Mouse (Mus musculus) frontal cortex, adult (tissue): ENCODE results near the gene Slco1a4.
"Not testable (repeated sequence)": the region's sequence is repeated elsewhere in the genome, so short reads cannot be mapped to it uniquely, and the experiment has no call there.

ENCODE experiments used
- ATAC-seq: cut with Nextera tagmentation; 2 replicates; pipeline ENCODE4 v1.9.2; 2017; ENCODE audit warnings: mild to moderate bottlenecking, moderate library complexity, mixed read lengths; ENCODE audit not compliant: low TSS enrichment

The Slco1a4 gene

DNA sequence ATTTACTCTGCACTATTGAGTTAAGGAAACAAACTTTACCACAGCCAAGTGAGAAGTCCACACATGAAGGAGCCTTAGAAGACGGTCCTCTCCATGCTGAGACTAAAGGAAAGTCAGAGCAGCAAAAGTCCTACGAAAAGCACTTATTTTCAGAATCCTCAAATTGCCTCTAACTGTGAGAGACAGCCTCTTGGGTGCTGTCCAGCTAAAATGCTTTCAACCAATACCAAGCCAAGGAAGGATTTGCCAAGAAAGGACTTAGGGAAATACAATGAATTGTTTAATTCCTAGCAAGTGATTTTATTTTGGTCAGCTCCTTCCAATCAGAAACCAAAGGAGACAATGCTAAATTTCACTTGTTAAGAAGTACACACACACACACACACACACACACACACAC, at the start of gene Slco1a4:
Slco1a4 (minus strand) TSS at position 115 of the 400 bp plus-strand sequence.
- no peak for ATAC-seq

DNA sequence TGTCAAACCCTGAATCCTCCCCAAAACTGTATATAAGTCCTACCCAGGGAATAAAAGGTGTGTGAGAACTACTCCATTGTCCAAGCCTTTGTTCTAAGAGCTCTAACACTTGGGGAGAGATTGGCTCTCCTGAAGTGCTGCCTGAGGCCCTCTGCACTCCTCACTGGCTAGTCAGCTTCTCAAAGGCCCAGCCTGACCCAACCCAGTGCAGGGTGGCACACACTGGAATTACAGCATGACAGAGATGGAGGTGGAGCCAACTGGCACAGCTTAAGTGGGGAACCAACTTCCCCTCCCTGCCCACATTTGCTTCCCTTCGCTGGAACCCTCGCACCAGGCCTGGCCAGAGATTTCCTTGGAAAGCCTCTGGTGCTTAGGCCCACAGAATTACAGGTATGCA, 42.2 kb upstream of the Slco1a4 start:
- ATAC-seq, result no peak

DNA sequence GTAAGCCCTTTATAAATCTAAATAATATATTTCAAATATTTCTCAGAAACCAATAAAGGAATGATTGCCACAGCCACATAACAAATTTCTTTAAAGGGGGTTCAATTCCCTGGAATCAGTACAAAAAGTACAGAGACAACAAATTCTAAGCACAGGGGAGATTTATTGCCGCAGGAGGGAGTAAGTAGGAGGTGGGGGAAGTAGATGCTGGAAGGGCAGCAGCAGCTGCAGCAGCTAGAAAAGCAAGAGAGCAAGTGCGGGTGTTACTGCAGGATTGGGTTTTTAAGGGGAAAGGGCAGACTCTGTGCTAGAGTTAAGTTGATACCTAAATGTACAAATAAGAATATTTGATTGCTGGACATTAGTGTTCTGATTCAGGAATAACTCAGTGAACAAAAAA, 33.7 kb upstream of the Slco1a4 start:
- no peak for ATAC-seq

DNA sequence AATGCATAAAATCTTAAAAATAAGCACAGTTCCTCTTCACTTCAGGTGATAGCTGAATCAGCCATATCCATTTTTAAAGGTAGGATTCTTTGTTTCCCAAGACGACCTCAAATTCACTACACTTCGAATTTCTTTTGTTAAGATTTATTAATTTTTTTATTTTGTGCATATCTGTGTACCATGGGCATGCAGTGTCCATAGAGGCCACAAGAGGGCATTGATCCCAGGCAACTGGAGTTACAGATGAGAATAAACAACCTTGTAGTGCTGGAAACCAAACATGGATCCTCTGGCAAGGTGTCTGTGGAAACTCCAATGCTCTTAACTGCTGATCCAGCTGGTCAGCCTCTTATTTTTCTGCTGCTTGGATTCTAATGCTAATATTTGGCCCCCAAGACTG, 32.2 kb upstream of the Slco1a4 start:
- ATAC-seq, result no peak

DNA sequence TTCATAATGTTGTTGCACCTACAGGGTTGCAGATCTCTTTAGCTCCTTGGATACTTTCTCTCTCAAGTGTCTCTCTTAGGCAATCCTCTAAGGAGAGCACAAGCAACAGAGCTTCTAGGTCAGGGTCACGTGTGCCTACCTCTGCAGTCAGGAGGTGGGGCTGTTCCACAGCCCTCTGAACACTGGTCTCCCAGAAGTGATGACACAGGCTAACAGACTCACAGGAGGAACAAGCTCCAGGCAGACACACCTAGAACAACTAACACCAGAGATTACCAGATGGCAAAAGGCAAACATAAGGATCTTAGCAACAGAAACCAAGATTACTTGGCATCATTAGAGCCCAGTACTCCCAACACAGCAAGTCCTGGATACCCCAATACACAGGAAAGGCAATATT, 26.6 kb upstream of the Slco1a4 start:
- ATAC-seq, result no peak

DNA sequence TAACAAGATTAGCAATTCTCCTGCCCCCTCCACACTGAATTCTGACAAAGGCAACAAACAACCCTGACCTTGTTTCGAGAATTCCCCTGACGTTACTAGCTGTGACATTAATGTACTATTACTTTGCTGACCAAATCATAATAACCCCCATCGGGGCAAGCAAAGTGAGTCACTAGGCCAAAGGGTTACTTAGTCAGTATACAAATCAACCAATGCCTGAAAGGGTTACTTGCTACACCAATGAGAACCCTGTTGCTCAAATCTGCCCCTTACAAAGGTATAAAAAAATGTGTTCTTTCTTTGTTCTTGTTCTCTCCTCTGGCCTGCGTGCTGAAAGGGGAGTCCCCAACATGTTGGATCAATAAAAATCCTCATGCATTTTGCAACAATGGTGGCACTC, 19.7 kb upstream of the Slco1a4 start:
- not testable (repeated sequence) for ATAC-seq

DNA sequence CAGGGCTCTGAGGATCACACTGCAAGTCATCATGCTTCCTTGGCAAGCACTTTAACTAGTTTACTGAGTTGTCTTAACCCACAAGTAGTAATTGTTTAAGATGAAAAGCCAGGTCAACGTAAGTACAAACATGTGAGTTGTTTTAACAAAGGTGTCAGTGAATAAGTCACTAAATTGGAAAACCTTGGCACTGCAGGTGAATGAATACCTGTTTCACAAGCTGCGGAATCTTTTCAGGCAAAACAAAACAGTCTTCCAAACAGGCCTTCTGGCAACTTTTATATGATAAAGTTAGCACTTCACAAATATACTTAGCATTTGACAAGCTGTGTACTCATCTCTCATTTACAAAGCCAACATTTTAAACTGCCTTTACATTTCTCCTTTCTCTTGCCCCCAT, 15.7 kb upstream of the Slco1a4 start:
- no peak for ATAC-seq

DNA sequence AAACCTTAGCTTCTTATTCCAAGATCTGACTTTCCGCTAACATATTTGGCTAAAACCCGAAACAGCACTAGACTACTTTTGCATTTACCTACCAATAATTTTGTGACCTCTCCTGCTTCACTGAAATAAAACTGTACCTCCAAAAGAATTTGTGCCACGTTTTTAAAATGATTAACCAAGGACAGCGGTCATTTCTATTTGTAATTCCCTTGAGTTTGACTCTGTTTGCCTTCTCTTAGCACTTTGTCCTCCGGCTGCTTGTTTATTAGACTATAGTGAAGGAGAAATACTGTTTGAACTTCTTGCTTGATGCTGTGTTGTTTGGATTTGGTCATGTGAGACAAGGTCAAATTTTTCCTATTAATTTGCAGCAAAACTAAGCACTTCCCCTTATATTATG, 12.7 kb upstream of the Slco1a4 start:
- ATAC-seq, result no peak

DNA sequence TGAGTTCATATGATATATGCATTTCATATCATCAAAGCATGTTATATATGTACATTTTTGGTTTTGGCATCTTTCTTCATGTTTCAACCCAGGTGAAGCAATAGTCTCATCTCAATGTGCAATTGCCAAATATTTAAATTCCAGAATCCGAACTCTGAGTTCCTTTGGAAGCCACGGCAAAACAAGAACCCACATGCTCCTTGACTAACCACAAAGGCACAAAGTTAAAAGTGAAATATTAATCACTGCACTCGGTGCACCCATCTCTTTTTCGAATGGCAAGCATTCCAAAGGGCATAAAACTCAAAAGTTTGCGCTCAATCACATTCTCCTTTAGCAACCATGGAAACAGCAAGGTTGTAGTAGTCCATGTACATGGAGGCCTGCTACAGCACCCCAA, 10.0 kb upstream of the Slco1a4 start:
- no peak for ATAC-seq

DNA sequence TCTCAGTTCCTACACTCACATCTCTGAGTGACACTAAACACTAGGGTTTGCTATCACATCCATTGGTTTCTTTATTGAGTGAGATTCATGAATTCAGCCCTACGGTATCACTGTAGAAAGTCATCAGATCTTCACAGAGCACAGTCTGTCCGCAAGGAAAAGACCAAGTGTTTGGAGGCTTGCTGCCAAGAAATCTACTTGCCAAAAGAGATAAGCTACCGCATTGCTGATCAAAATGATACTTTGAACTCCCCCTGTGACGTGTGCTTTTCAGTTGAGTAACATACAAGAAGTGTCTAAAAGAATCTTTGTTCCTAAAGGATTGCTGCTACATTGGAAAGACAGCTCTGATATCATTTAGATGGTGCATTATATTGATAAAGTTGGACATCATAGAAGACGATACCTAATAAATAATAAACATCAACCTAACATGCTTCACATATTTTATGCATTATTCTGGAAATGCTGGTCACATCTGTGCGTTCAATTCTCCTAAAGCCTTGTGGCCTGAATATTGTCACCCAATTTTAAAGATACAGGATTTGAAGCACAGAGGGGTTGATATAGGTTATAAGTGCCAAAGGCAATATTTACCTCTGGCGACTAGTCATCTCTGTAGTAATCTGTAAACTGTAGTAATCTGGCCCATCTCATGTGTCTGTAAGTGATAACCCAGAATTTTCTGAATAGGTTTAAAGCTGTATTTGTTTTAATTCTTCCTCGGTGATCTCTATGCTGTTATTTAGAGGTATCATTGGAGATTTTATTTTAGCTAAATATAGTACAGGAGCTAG, 1.9 kb upstream of the Slco1a4 start:
- no peak for ATAC-seq

DNA sequence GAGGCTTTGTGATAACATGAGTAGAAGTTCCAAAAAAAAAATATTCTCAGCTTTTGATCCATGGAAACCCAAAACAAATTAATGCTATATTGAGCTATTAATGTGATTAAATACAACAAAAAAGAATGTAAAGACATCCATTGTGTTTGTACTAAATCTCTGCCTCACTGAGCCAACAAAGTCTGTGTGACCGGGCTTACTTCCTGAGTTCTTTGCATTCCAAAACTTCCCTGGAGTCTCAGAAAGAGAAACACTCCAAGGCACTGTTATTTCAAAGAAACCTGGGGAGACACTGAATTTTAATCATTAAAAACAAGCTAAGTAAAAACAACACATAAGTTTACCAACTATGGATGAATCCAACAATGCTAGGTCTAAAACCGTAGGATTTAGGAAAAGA, 2.4 kb downstream of the Slco1a4 start:
- no peak for ATAC-seq

DNA sequence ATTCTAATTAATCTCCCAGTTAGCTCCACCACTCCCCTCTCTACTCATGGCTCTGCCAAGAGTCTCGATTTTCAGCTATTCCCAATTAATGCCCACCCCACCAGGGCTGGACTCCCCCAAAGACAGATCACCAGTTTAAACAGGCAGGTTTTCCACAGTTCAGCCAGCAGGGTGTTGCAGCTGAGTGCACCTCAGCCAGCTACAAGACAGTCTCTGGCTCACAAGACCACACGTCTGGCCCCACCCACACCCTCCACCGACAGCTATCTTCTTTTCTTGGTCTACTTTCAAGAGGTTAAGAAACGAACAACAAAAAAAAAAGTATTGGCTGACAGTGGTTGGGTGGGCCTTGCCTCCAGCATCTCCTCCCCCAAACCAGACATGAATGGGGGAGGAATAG, 6.9 kb downstream of the Slco1a4 start:
- no peak for ATAC-seq

DNA sequence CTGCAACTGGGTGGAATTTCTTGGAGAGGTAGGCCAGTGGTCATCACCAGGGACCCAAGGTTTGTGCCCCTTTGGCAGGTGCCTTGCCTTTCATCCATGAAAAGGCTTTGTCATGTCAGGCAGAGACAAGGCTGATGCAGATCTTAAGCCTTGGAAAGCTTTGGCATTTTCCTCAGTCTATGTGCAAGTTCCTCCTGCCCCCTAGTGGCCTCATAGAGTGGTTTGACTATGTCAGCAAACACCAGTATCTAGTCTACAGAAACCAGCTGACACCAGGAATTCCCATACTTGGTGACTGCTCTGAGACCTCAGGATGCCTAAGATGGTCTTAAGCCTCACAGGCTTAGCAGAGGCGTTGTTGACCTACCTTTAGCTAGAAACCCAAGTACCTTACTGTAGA, 58.2 kb downstream of the Slco1a4 start:
- peak; percentile 99 for ATAC-seq

DNA sequence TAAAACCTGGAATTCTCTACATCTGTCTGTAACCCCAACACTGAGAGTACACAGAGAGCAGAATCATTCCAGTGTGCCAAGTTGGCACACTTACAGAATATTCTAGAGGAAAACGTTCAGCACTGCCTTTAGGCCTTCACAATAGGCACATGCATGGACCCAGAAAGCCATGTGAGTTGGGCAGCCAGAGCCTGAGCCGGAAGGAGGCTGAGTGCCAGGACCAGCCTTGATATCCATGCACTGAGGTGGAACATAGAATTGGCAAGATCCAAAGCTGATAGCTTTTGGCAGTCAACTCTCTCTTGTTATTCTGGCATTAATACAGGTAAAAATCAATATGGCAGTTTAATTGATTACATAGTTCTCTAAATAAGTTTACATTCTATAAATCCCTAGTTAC, 81.5 kb downstream of the Slco1a4 start:
- no peak for ATAC-seq

DNA sequence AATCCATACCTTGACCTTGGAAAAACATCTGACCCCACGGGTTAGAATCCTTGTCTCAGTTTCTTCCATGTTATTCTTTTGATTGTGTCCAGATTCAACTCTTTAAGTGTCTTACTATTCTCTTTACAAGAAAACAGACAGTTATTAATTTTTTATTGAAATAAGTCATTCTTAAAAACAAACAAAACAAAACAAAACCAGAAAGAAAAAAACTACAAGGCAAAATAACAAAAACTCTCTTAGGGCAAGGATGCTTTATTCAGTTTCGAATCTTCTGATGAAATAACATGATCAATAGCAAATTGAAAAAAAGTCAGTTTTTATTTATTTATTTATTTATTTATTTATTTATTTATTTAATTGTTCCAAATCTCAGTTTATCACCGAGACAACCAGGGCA, 82.3 kb downstream of the Slco1a4 start, which contains the start of gene Gm5724:
Gm5724 (minus strand) TSS at position 101 of the 400 bp plus-strand sequence.
- no peak for ATAC-seq
